Comparison of ENCODE assay signal across 9 mouse cellular contexts in genomic region chr1:86505461-86505860, GRCm38 (mm10). TPM values are rescaled to one million over a fixed set of nuclear protein-coding genes. Genes with fewer than 3 reads are reported as not detected.
A peak's percentile ranks its signal among the peaks of the same experiment; 100 is the strongest.
DNase-seq lines count a peak whose midpoint lies in the region; ATAC-seq and TF ChIP-seq lines count a peak whose summit lies in the region.
"Had no signal": no experiment of that assay in that cellular context is flagged by ENCODE, and none has a peak within 500 bp of the region (broad histone marks: within the 10 kb centered on the region; RNA-seq: fewer than 3 reads in every experiment).

No protein-coding gene starts in this region.

- peak overlapping the region; percentile 18; the same call in 1 of the 2 replicates for H3K4me2 ChIP-seq in forebrain, embryonic 11.5 days (ENCODE audit: low read depth, low read length, severe bottlenecking)
- H3K4me2 ChIP-seq in hindbrain, embryonic 13.5 days: peak overlapping the region; percentile 74
- H3K4me2 ChIP-seq in lung, embryonic 16.5 days (ENCODE audit: low read depth, low read length): peak overlapping the region; percentile 81
- H3K4me2 ChIP-seq in stomach, embryonic 16.5 days (ENCODE audit: low read depth, low read length): peak overlapping the region; percentile 80

- no peak for TF ChIP-seq CTCF in E14TG2a.4 (conservative IDR thresholded peaks at IDR 0.05; ENCODE audit: low read length)

- H3K27ac ChIP-seq in forebrain, embryonic 11.5 days (ENCODE audit: low read depth, low read length): peak overlapping the region; percentile 86
- H3K27ac ChIP-seq in hindbrain, embryonic 13.5 days: peak overlapping the region; percentile 97
- peak overlapping the region; percentile 95 for H3K27ac ChIP-seq in lung, embryonic 16.5 days (ENCODE audit: low read length)
- H3K27ac ChIP-seq in stomach, embryonic 16.5 days (ENCODE audit: low read length): peak overlapping the region; percentile 99

- no peak for ATAC-seq in forebrain, embryonic 11.5 days (replicated peaks; ENCODE audit: low FRiP score)
- ATAC-seq in hindbrain, embryonic 13.5 days (ENCODE audit: low FRiP score): no peak
- ATAC-seq in lung, embryonic 16.5 days (ENCODE audit: low read depth): no peak
- ATAC-seq in stomach, embryonic 16.5 days (ENCODE audit: insufficient read depth, low FRiP score): no peak

- H3K4me3 ChIP-seq in E14TG2a.4 (replicated peaks; ENCODE audit: low read length): peak overlapping the region; percentile 82
- no peak overlapping the region for H3K4me3 ChIP-seq in forebrain, embryonic 11.5 days (ENCODE audit: low read depth, low read length)
- H3K4me3 ChIP-seq in hindbrain, embryonic 13.5 days: peak overlapping the region; percentile 47; the same call in 1 of the 2 replicates
- H3K4me3 ChIP-seq in lung, embryonic 16.5 days (ENCODE audit: low read length): peak overlapping the region; percentile 36; the same call in 1 of the 2 replicates
- no peak overlapping the region for H3K4me3 ChIP-seq in stomach, embryonic 16.5 days (replicated peaks; ENCODE audit: low read length)

- no peaks in the 10 kb centered on the region for H3K36me3 ChIP-seq in E14TG2a.4 (ENCODE audit: insufficient read depth, low read length)
- H3K36me3 ChIP-seq in forebrain, embryonic 11.5 days (ENCODE audit: control insufficient read depth, insufficient read depth, low read length): no peaks in the 10 kb centered on the region
- H3K36me3 ChIP-seq in hindbrain, embryonic 13.5 days: no peaks in the 10 kb centered on the region
- no peaks in the 10 kb centered on the region for H3K36me3 ChIP-seq in lung, embryonic 16.5 days (ENCODE audit: control insufficient read depth, insufficient read depth, low read length)
- no peaks in the 10 kb centered on the region for H3K36me3 ChIP-seq in stomach, embryonic 16.5 days (ENCODE audit: control insufficient read depth, insufficient read depth, low read length)
- H3K36me3 ChIP-seq: G1E had no signal

- no peaks in the 10 kb centered on the region for H3K27me3 ChIP-seq in E14TG2a.4 (ENCODE audit: insufficient read depth, low read length)
- no peaks in the 10 kb centered on the region for H3K27me3 ChIP-seq in forebrain, embryonic 11.5 days (ENCODE audit: control insufficient read depth, insufficient read depth, low read length)
- no peaks in the 10 kb centered on the region for H3K27me3 ChIP-seq in hindbrain, embryonic 13.5 days
- no peaks in the 10 kb centered on the region for H3K27me3 ChIP-seq in lung, embryonic 16.5 days (ENCODE audit: control insufficient read depth, insufficient read depth, low read depth, low read length)
- H3K27me3 ChIP-seq in stomach, embryonic 16.5 days (ENCODE audit: control insufficient read depth, insufficient read depth, low read length): no peaks in the 10 kb centered on the region

- peak; percentile 61 for DNase-seq in cerebellum, adult 9-10 months
- no peak for DNase-seq in cerebellum, adult 8-10 months
- peak; percentile 62 for DNase-seq in forebrain, embryonic 11.5 days (ENCODE audit: low spot score)
- DNase-seq in urinary bladder, postnatal 10 days (ENCODE audit: low spot score): no peak

- peak overlapping the region; percentile 74 for H3K9ac ChIP-seq in forebrain, embryonic 11.5 days (ENCODE audit: low read length)
- peak overlapping the region; percentile 88 for H3K9ac ChIP-seq in hindbrain, embryonic 13.5 days
- peak overlapping the region; percentile 64 for H3K9ac ChIP-seq in lung, embryonic 16.5 days (ENCODE audit: low read length)
- peak overlapping the region; percentile 82 for H3K9ac ChIP-seq in stomach, embryonic 16.5 days (ENCODE audit: low read length)

- peaks cover 90% of the 10 kb centered on the region for H3K4me1 ChIP-seq in E14TG2a.4 (replicated peaks; ENCODE audit: low read depth, low read length)
- H3K4me1 ChIP-seq in forebrain, embryonic 11.5 days (replicated peaks; ENCODE audit: control insufficient read depth, insufficient read depth, low read length): peaks cover 28% of the 10 kb centered on the region
- H3K4me1 ChIP-seq in hindbrain, embryonic 13.5 days (replicated peaks): peaks cover 63% of the 10 kb centered on the region
- H3K4me1 ChIP-seq in lung, embryonic 16.5 days (replicated peaks; ENCODE audit: control insufficient read depth, insufficient read depth, low read length): peaks cover 54% of the 10 kb centered on the region
- H3K4me1 ChIP-seq in stomach, embryonic 16.5 days (ENCODE audit: control insufficient read depth, insufficient read depth, low read length): peaks cover 39% of the 10 kb centered on the region

- no peaks in the 10 kb centered on the region for H3K9me3 ChIP-seq in E14TG2a.4 (ENCODE audit: low read length)
- no peaks in the 10 kb centered on the region for H3K9me3 ChIP-seq in forebrain, embryonic 11.5 days (ENCODE audit: control insufficient read depth, low read length)
- no peaks in the 10 kb centered on the region for H3K9me3 ChIP-seq in hindbrain, embryonic 13.5 days
- H3K9me3 ChIP-seq in lung, embryonic 16.5 days (ENCODE audit: control insufficient read depth, low read length): no peaks in the 10 kb centered on the region
- H3K9me3 ChIP-seq in stomach, embryonic 16.5 days (replicated peaks; ENCODE audit: control insufficient read depth, low read length): no peaks in the 10 kb centered on the region
- H3K9me3 ChIP-seq: G1E had no signal

- 46% methylated on average over 1 of the region's 1 CpGs for WGBS in forebrain, embryonic 11.5 days
- WGBS in hindbrain, embryonic 13.5 days: 30% methylated on average over 1 of the region's 1 CpGs
- 64% methylated on average over 1 of the region's 1 CpGs for WGBS in lung, embryonic 16.5 days
- WGBS in stomach, embryonic 16.5 days: 57% methylated on average over 1 of the region's 1 CpGs

RNA-seq across cellular contexts. Expression of gene Ptma, which starts 21.1 kb away (rescaled TPM):
- polyA plus RNA-seq in forebrain, embryonic 11.5 days (2014; fragmentation: Nextera tagmentation; extraction: Ambion mirVana): 3,230 and 3,412 TPM in 2 replicates
- polyA plus RNA-seq in hindbrain, embryonic 13.5 days (2015; fragmentation: Nextera tagmentation; extraction: Ambion mirVana): 2,123 and 2,193 TPM in 2 replicates
- polyA plus RNA-seq in lung, embryonic 16.5 days (2015; fragmentation: Nextera tagmentation; extraction: Ambion mirVana): 2,358 and 2,609 TPM in 2 replicates
- polyA plus RNA-seq in stomach, embryonic 16.5 days (2015; fragmentation: Nextera tagmentation; extraction: Ambion mirVana): 1,914 and 2,170 TPM in 2 replicates

Comparison
In these comparisons a context has a peak if more than half of its experiments do, and no peak if none do; other contexts are left out.
1. DNase-seq: peak in cerebellum, adult 9-10 months (single experiment) and forebrain, embryonic 11.5 days (single experiment); none in cerebellum, adult 8-10 months (single experiment) and urinary bladder, postnatal 10 days (single experiment).
2. H3K4me3 ChIP-seq: peak in E14TG2a.4 (single experiment), hindbrain, embryonic 13.5 days (single experiment) and lung, embryonic 16.5 days (single experiment); none in forebrain, embryonic 11.5 days (single experiment) and stomach, embryonic 16.5 days (single experiment).
3. H3K4me2 ChIP-seq: peak in every context shown above with its lines; median percentile 81 in lung, embryonic 16.5 days; 80 in stomach, embryonic 16.5 days; 74 in hindbrain, embryonic 13.5 days; 18 in forebrain, embryonic 11.5 days.
4. Peak in every context shown above with its lines, with median percentiles within 50 percentile points of each other: H3K27ac ChIP-seq and H3K9ac ChIP-seq.